7 mouse cellular contexts compared by ENCODE assay signal in genomic region chr19:45036867-45037266, GRCm38 (mm10). TPM values are rescaled to one million over a fixed set of nuclear protein-coding genes. Genes with fewer than 3 reads are reported as not detected.
DNase-seq lines count a peak whose midpoint lies in the region; ATAC-seq lines count a peak whose summit lies in the region.

No protein-coding gene starts in this region.

- peak; percentile 64 for DNase-seq in left cerebral cortex, postnatal 4 days
- no peak for DNase-seq in left cerebral cortex, postnatal 14 days (ENCODE audit: low spot score in 2 of 2)
- DNase-seq in NIH3T3 (ENCODE audit: low read depth): peak; percentile 76
- DNase-seq in embryo, embryonic 10 days (ENCODE audit: low spot score): peak; percentile 77
- peak; percentile 42 for DNase-seq in kidney, postnatal 14 days

- ATAC-seq in monocyte, adult 5-6 weeks (replicated peaks; ENCODE audit: insufficient number of reproducible peaks, low FRiP score, low TSS enrichment, poor library complexity, severe bottlenecking): 0 out of 2 replicates have a peak, but pooled peaks have one; percentile 15
- no peak for ATAC-seq in activated CD4-positive, CD25-positive, alpha-beta regulatory T cell, adult 4 months

- intact Hi-C loops in left cerebral cortex, postnatal 4 days (cut with DNase I): no loop called here
- intact Hi-C loops in left cerebral cortex, postnatal 14 days (cut with DNase I): no loop called here

RNA-seq across cellular contexts. Expression of gene Pdzd7, which starts 8.7 kb away (rescaled TPM):
- total RNA-seq in left cerebral cortex, postnatal 4 days (2021): 1 to 10 TPM; 8.0 to 8.2 TPM
- total RNA-seq in left cerebral cortex, postnatal 14 days (2021): 1 to 10 TPM; 3.3 to 3.4 TPM
- total RNA-seq in monocyte, adult 5-6 weeks (2017): not detected in 3 replicates
- under 1 TPM in 1 of 2 experiments, not detected in 1; 0.32 TPM for polyA plus RNA-seq in activated CD4-positive, CD25-positive, alpha-beta regulatory T cell, adult 4 months (2017; shearing (Covaris generic))

RNA-seq across cellular contexts. Expression of gene Sfxn3, which starts 10.4 kb away (rescaled TPM):
- total RNA-seq in left cerebral cortex, postnatal 4 days (2021): 100 to 1,000 TPM; 108 to 128 TPM
- 100 to 1,000 TPM; 111 to 115 TPM for total RNA-seq in left cerebral cortex, postnatal 14 days (2021)
- total RNA-seq in monocyte, adult 5-6 weeks (2017): 19.7 to 41.4 TPM (median 22.3 TPM) in 3 replicates
- polyA plus RNA-seq in activated CD4-positive, CD25-positive, alpha-beta regulatory T cell, adult 4 months (2017; shearing (Covaris generic)): 10 to 100 TPM; 84.1 to 92.7 TPM

RNA-seq across cellular contexts. Expression of gene Lzts2, which starts 22.7 kb away (rescaled TPM):
- 10 to 100 TPM; 30.2 to 35.1 TPM for total RNA-seq in left cerebral cortex, postnatal 4 days (2021)
- 10 to 100 TPM; 28.9 to 31.6 TPM for total RNA-seq in left cerebral cortex, postnatal 14 days (2021)
- total RNA-seq in monocyte, adult 5-6 weeks (2017): 1.5 TPM in 1 of 3 replicates, not detected in the others
- polyA plus RNA-seq in activated CD4-positive, CD25-positive, alpha-beta regulatory T cell, adult 4 months (2017; shearing (Covaris generic)): 1 to 10 TPM in 1 of 2 experiments, under 1 TPM in 1; 0.78 to 1.8 TPM

RNA-seq across cellular contexts. Expression of gene Mrpl43, which starts 30.6 kb away (rescaled TPM):
- total RNA-seq in left cerebral cortex, postnatal 4 days (2021): 10 to 100 TPM; 41.3 to 41.6 TPM
- 10 to 100 TPM; 41.2 to 44.6 TPM for total RNA-seq in left cerebral cortex, postnatal 14 days (2021)
- 32.9 to 51.9 TPM (median 38.9 TPM) in 3 replicates for total RNA-seq in monocyte, adult 5-6 weeks (2017)
- 10 to 100 TPM; 67.8 to 71.3 TPM for polyA plus RNA-seq in activated CD4-positive, CD25-positive, alpha-beta regulatory T cell, adult 4 months (2017; shearing (Covaris generic))

RNA-seq across cellular contexts. Expression of gene Twnk, which starts 31.4 kb away (rescaled TPM):
- total RNA-seq in left cerebral cortex, postnatal 4 days (2021): 10 to 100 TPM; 16.0 to 17.3 TPM
- total RNA-seq in left cerebral cortex, postnatal 14 days (2021): 10 to 100 TPM; 13.2 to 14.7 TPM
- total RNA-seq in monocyte, adult 5-6 weeks (2017): 6.8 to 11.9 TPM (median 8.7 TPM) in 3 replicates
- 1 to 10 TPM; 4.2 to 9.3 TPM for polyA plus RNA-seq in activated CD4-positive, CD25-positive, alpha-beta regulatory T cell, adult 4 months (2017; shearing (Covaris generic))

Comparison
In these comparisons a context has a peak if more than half of its experiments do, and no peak if none do; other contexts are left out.
1. DNase-seq: peak in left cerebral cortex, postnatal 4 days (single experiment), NIH3T3 (single experiment), embryo, embryonic 10 days (single experiment) and kidney, postnatal 14 days (single experiment); none in left cerebral cortex, postnatal 14 days (0 of 2).
2. RNA of gene Lzts2, which starts 22.7 kb away (total RNA-seq): 30.2 to 35.1 TPM in left cerebral cortex, postnatal 4 days and 28.9 to 31.6 TPM in left cerebral cortex, postnatal 14 days; 1.5 TPM in monocyte, adult 5-6 weeks; every median in the first group is over 10 times any median in the second.